Mouse (Mus musculus) MEL (cell line): Measurements from ENCODE around the gene Cldn12. TPM values are rescaled to one million over a fixed set of nuclear protein-coding genes. Genes with fewer than 3 reads are reported as not detected.

Experiments used
- DNase-seq: peaks from one replicate; pipeline ENCODE4 v3.0.0; 2011; ENCODE audit warnings: low read depth, low spot score
- H3K27ac ChIP-seq: 2 replicates; pipeline ENCODE4 v1.5.1; 2012; ENCODE audit warnings: low read depth, mild to moderate bottlenecking, control low read depth, low read length, moderate library complexity; ENCODE audit not compliant: control insufficient read depth
- H3K27me3 ChIP-seq, 2 experiments: fragments of 150-350 bp in 1 of 2; sonication (generic) in 1 of 2; 2 replicates each; pipeline ENCODE4 v1.6.1; 2012; ENCODE audit warnings: low read length in 2 of 2, mild to moderate bottlenecking in 2 of 2, improper control_type of control experiment in 1 of 2, moderate library complexity in 1 of 2; ENCODE audit not compliant: insufficient read depth in 2 of 2, control insufficient read depth in 1 of 2
- H3K36me3 ChIP-seq, 2 experiments: 2 replicates each; pipeline ENCODE4 v1.6.1; 2012 to 2014; ENCODE audit warnings: low read length in 2 of 2, improper control_type of control experiment in 1 of 2, inconsistent platforms in 1 of 2, mild to moderate bottlenecking in 1 of 2; ENCODE audit not compliant: insufficient read depth in 2 of 2, control insufficient read depth in 1 of 2
- H3K4me1 ChIP-seq, 2 experiments: fragments of 150-350 bp in 1 of 2; sonication (generic) in 1 of 2; 2 replicates each; pipeline ENCODE4 v1.6.1; 2012; ENCODE audit warnings: low read length in 2 of 2, improper control_type of control experiment in 1 of 2, mild to moderate bottlenecking in 1 of 2; ENCODE audit not compliant: insufficient read depth in 2 of 2, control insufficient read depth in 1 of 2
- H3K4me3 ChIP-seq, 2 experiments: fragments of 150-350 bp in 1 of 2; sonication (generic) in 1 of 2; 2 replicates each; pipeline ENCODE4 v1.5.1; 2012; ENCODE audit warnings: low read depth in 2 of 2, low read length in 2 of 2, mild to moderate bottlenecking in 2 of 2, moderate library complexity in 2 of 2, control low read depth in 1 of 2, improper control_type of control experiment in 1 of 2; ENCODE audit not compliant: control insufficient read depth in 1 of 2, insufficient read depth in 1 of 2
- H3K79me2 ChIP-seq: 2 replicates; pipeline ENCODE4 v1.6.1; 2012; ENCODE audit warnings: mild to moderate bottlenecking, low read length, moderate library complexity; ENCODE audit not compliant: control insufficient read depth, poor library complexity, insufficient read depth
- H3K9ac ChIP-seq: 2 replicates; pipeline ENCODE4 v1.6.1; 2012; ENCODE audit warnings: low read depth, mild to moderate bottlenecking, control low read depth, low read length, moderate library complexity; ENCODE audit not compliant: control insufficient read depth, poor library complexity, severe bottlenecking
- H3K9me3 ChIP-seq: fragments of 150-350 bp; sonication (generic); replicated peaks from 2 replicates; pipeline ENCODE4 v1.6.1; 2012; ENCODE audit warnings: mild to moderate bottlenecking, low read length, improper control_type of control experiment, moderate library complexity; ENCODE audit not compliant: insufficient read depth
- BHLHE40 ChIP-seq: IDR thresholded peaks from 2 replicates; pipeline ENCODE4 v1.6.1; 2012; ENCODE audit warnings: low read depth, mild to moderate bottlenecking, inconsistent platforms, low read length, improper control_type of control experiment, borderline replicate concordance
- CHD1 ChIP-seq: IDR thresholded peaks from 2 replicates; pipeline ENCODE4 v1.6.1; 2012; ENCODE audit warnings: low read depth, mild to moderate bottlenecking, inconsistent platforms, low read length, improper control_type of control experiment
- CHD2 ChIP-seq: IDR thresholded peaks from 2 replicates; pipeline ENCODE4 v1.6.1; 2011; ENCODE audit warnings: low read length, improper control_type of control experiment
- E2F4 ChIP-seq: IDR thresholded peaks from 2 replicates; pipeline ENCODE4 v1.6.1; 2011; ENCODE audit warnings: low read depth, low read length, improper control_type of control experiment, borderline replicate concordance
- EP300 ChIP-seq, 2 experiments: IDR thresholded peaks; 2 replicates each; pipeline ENCODE4 v1.6.1; 2011; ENCODE audit warnings: improper control_type of control experiment in 2 of 2, low read length in 2 of 2, low read depth in 1 of 2, mild to moderate bottlenecking in 1 of 2
- ETS1 ChIP-seq: IDR thresholded peaks from 2 replicates; pipeline ENCODE4 v1.6.1; 2012; ENCODE audit warnings: low read depth, mild to moderate bottlenecking, inconsistent platforms, low read length, improper control_type of control experiment, moderate library complexity
- GATA1 ChIP-seq: IDR thresholded peaks from 2 replicates; pipeline ENCODE4 v1.6.1; 2011; ENCODE audit warnings: low read depth, low read length, improper control_type of control experiment
- KAT2A ChIP-seq: conservative IDR thresholded peaks from 2 replicates; pipeline ENCODE4 v1.6.1; 2012; ENCODE audit warnings: low read depth, low read length, improper control_type of control experiment, inconsistent platforms
- MAFK ChIP-seq: IDR thresholded peaks from 2 replicates; pipeline ENCODE4 v1.6.1; 2011; ENCODE audit warnings: low read depth, mild to moderate bottlenecking, low read length, improper control_type of control experiment, borderline replicate concordance
- NRF1 ChIP-seq: IDR thresholded peaks from 2 replicates; pipeline ENCODE4 v1.6.1; 2014; ENCODE audit warnings: low read depth, mild to moderate bottlenecking, inconsistent platforms, low read length, improper control_type of control experiment, moderate library complexity; ENCODE audit not compliant: poor library complexity, insufficient read depth, severe bottlenecking
- POLR2A ChIP-seq, 2 experiments: IDR thresholded peaks; 2 replicates each; pipeline ENCODE4 v1.6.1; 2011 to 2012; ENCODE audit warnings: low read length in 2 of 2, mild to moderate bottlenecking in 2 of 2, control low read depth in 1 of 2, improper control_type of control experiment in 1 of 2, low read depth in 1 of 2, moderate library complexity in 1 of 2; ENCODE audit not compliant: control insufficient read depth in 1 of 2, insufficient read depth in 1 of 2, poor library complexity in 1 of 2
- POLR2AphosphoS2 ChIP-seq: IDR thresholded peaks from 2 replicates; pipeline ENCODE4 v1.6.1; 2011; ENCODE audit warnings: low read length, improper control_type of control experiment
- POLR2AphosphoS5 ChIP-seq: IDR thresholded peaks from 2 replicates; pipeline ENCODE4 v1.6.1; 2012; ENCODE audit warnings: low read depth, borderline replicate concordance, mild to moderate bottlenecking, inconsistent platforms, low read length, moderate library complexity, mixed read lengths
- RAD21 ChIP-seq: IDR thresholded peaks from 2 replicates; pipeline ENCODE4 v1.6.1; 2011; ENCODE audit warnings: mild to moderate bottlenecking, low read depth, low read length, improper control_type of control experiment
- SIN3A ChIP-seq: IDR thresholded peaks from 2 replicates; pipeline ENCODE4 v1.6.1; 2012; ENCODE audit warnings: low read length, improper control_type of control experiment, inconsistent platforms
- TAL1 ChIP-seq: IDR thresholded peaks from 2 replicates; pipeline ENCODE4 v1.6.1; 2012; ENCODE audit warnings: mild to moderate bottlenecking, inconsistent platforms, low read length, moderate library complexity, mixed read lengths
- TCF12 ChIP-seq: IDR thresholded peaks from 2 replicates; pipeline ENCODE4 v1.6.1; 2014; ENCODE audit warnings: low read depth, mild to moderate bottlenecking, inconsistent platforms, low read length, improper control_type of control experiment, moderate library complexity
- ZC3H11A ChIP-seq: IDR thresholded peaks from 2 replicates; pipeline ENCODE4 v1.6.1; 2012; ENCODE audit warnings: low read depth, mild to moderate bottlenecking, inconsistent platforms, low read length, improper control_type of control experiment
- ZKSCAN1 ChIP-seq: IDR thresholded peaks from 2 replicates; pipeline ENCODE4 v1.6.1; 2012; ENCODE audit warnings: low read depth, mild to moderate bottlenecking, inconsistent platforms, low read length, improper control_type of control experiment, moderate library complexity
- ZMIZ1 ChIP-seq: IDR thresholded peaks from 2 replicates; pipeline ENCODE4 v1.6.1; 2012; ENCODE audit warnings: low read depth, mild to moderate bottlenecking, inconsistent platforms, low read length, improper control_type of control experiment, moderate library complexity
- ZNF384 ChIP-seq: IDR thresholded peaks from 2 replicates; pipeline ENCODE4 v1.6.1; 2012; ENCODE audit warnings: low read depth, mild to moderate bottlenecking, inconsistent platforms, low read length, improper control_type of control experiment
- polyA plus RNA-seq, 2 experiments: library from polyadenylated mRNA; stranded (reverse) in 1 of 2; unstranded in 1 of 2; fragments of >175 nt in 1 of 2; fragments of >200 nt in 1 of 2; gene quantifications; 2 replicates each; pipeline versions ENCODE4 v1.2.1 to v1.2.4; 2012; ENCODE audit warnings: low replicate concordance in 2 of 2, low read depth in 1 of 2; ENCODE audit not compliant: insufficient read length in 2 of 2, insufficient read depth in 1 of 2, missing spikeins in 1 of 2
- total RNA-seq: library from RNA; depleted of rRNA; stranded (reverse); fragments of 300-350 nt; gene quantifications from 2 replicates; pipeline ENCODE4 v1.2.3, GENCODE M21; 2012

Gene Cldn12
- total and polyA plus RNA-seq, 3 experiments, result 3.2 to 4.7 TPM; not detected in 1

GRCm38 (mm10) chr5:5539771-5540170, 25.0 kb upstream of the Cldn12 start:
- Histone ChIP-seq H3K4me1 (no peaks in the 10 kb centered on the region), H3K79me2 (no peaks in the 10 kb centered on the region), H3K9me3 (no peaks in the 10 kb centered on the region), H3K27me3 (no peaks in the 10 kb centered on the region), H3K9ac (no peak overlapping the region), H3K27ac (no peak overlapping the region), H3K4me3 (no peak overlapping the region), H3K36me3 (peaks cover 0 to 2% of the 10 kb centered on the region in 2 experiments; a peak in 1 of 4 replicates)
- DNase-seq, result peak; percentile 72
- TF ChIP-seq EP300 (IDR thresholded peaks at IDR 0.05; ENCODE audit: low read depth in 1 of 2, low read length in 2 of 2) (peak; percentile 10 to 54; a peak in 2 of 4 replicates), GATA1 (peak; percentile 74), CHD2 (no peak), TCF12 (0 out of 2 replicates have a peak, but pooled peaks have one; percentile 20), RAD21 (no peak)

DNA sequence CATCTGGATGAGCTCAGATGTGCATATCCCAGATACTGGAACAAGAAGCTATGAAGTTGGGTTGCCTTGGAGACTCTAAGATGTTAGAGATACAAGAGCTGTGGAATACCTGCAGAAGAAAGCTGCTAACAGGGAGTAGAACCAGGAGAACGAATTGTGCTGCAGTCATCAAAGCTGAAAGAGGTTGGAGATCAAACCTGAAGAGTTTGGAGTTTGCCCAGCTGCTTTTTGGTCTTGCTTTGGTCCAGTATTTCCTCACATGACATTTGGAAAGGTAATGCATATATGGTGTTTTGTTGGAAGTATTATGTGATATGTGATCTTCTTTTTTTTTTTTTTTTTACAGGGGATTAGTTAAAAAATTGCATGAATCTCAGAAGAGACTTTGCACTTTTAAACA, 21.4 kb upstream of the Cldn12 start:
- no peaks in the 10 kb centered on the region for H3K9me3 ChIP-seq
- no peak for DNase-seq
- no peaks in the 10 kb centered on the region for H3K27me3 ChIP-seq

GRCm38 (mm10) chr5:5533656-5534420, 19.1 kb upstream of the Cldn12 start:
- H3K9ac ChIP-seq, result no peak overlapping the region
- no peaks in the 10 kb centered on the region for H3K36me3 ChIP-seq
- no peak overlapping the region for H3K27ac ChIP-seq
- no peaks in the 10 kb centered on the region for H3K4me1 ChIP-seq
- H3K79me2 ChIP-seq, result no peaks in the 10 kb centered on the region
- TF ChIP-seq ZMIZ1 (no peak), NRF1 (no peak), POLR2AphosphoS2 (no peak), RAD21 (no peak), POLR2AphosphoS5 (no peak), POLR2A (IDR thresholded peaks at IDR 0.05; ENCODE audit: control insufficient read depth in 1 of 2, insufficient read depth in 1 of 2, low read depth in 1 of 2, low read length in 2 of 2, poor library complexity in 1 of 2) (no peak), ETS1 (no peak)
- no peaks in the 10 kb centered on the region for H3K9me3 ChIP-seq
- no peak for DNase-seq
- H3K4me3 ChIP-seq, result no peak overlapping the region
- H3K27me3 ChIP-seq, result no peaks in the 10 kb centered on the region

More for the DNA sequence above, 21.4 kb upstream of the Cldn12 start:
- Histone ChIP-seq H3K4me3 (no peak overlapping the region), H3K4me1 (no peaks in the 10 kb centered on the region)
- TF ChIP-seq CHD1 (no peak), SIN3A (no peak), POLR2AphosphoS2 (no peak), ZC3H11A (no peak), MAFK (no peak), POLR2A (IDR thresholded peaks at IDR 0.05; ENCODE audit: control insufficient read depth in 1 of 2, insufficient read depth in 1 of 2, low read depth in 1 of 2, low read length in 2 of 2, poor library complexity in 1 of 2) (no peak), KAT2A (no peak), TAL1 (no peak), ZKSCAN1 (no peak), ZNF384 (no peak), BHLHE40 (no peak), E2F4 (no peak)
- TF ChIP-seq, all 39 proteins: peak for 0
- peaks cover 0 to 2% of the 10 kb centered on the region in 2 experiments; a peak in 1 of 4 replicates for H3K36me3 ChIP-seq
- no peak overlapping the region for H3K27ac ChIP-seq
- H3K79me2 ChIP-seq, result no peaks in the 10 kb centered on the region
- no peak overlapping the region for H3K9ac ChIP-seq
